Mouse (Mus musculus): ENCODE measurements around the gene Gnai3. TPM values are rescaled to one million over a fixed set of nuclear protein-coding genes. Genes with fewer than 3 reads are reported as not detected.
A peak's percentile ranks its signal among the peaks of the same experiment; 100 is the strongest.

Gnai3 gene
- total RNA-seq, 2 experiments from 2014 or later, result 9.7 to 11.3 TPM

- intact Hi-C loops (cut with DNase I), result loop anchor here (10.0 kb wide), 1 partner anchor 219 kb away; the partner anchor contains the start of gene Psrc1
- DNase-seq, result no peak
Measured at GRCm38 (mm10) chr3:108165532-108166315, 19.8 kb upstream of the Gnai3 start.

GRCm38 (mm10) chr3:108164807-108165206 is 18.9 kb upstream of the Gnai3 start:
- intact Hi-C loops (cut with DNase I), result loop anchor here (1.0 to 10.0 kb wide), 2 partner anchors 39 to 220 kb away; partner anchors contain the start of gene Psrc1
- peak; percentile 71 to 82 for DNase-seq

GRCm38 (mm10) chr3:108164091-108164490 is 18.1 kb upstream of the Gnai3 start:
- DNase-seq, result no peak
- intact Hi-C loops (cut with DNase I), result loop anchor here (1.0 to 10.0 kb wide), 2 partner anchors 40 to 221 kb away; partner anchors contain the start of gene Psrc1

- DNase-seq, result no peak
- intact Hi-C loops (cut with DNase I), result no loop called here
Measured at GRCm38 (mm10) chr3:108158383-108159037, 12.6 kb upstream of the Gnai3 start.

- intact Hi-C loops (cut with DNase I), result loop anchor here (5.0 kb wide), 1 partner anchor 202 kb away; no protein-coding TSS in a partner anchor
Measured at GRCm38 (mm10) chr3:108154656-108155055, 8.7 kb upstream of the Gnai3 start, which contains the start of gene Gpr61. Gene Gpr61, minus strand, starts transcription at chr3:108154882.

GRCm38 (mm10) chr3:108152290-108152689 is 6.3 kb upstream of the Gnai3 start:
- intact Hi-C loops (cut with DNase I), result loop anchor here (5.0 kb wide), 1 partner anchor 200 kb away; no protein-coding TSS in a partner anchor
- DNase-seq, result no peak

More at GRCm38 (mm10) chr3:108154656-108155055, 8.7 kb upstream of the Gnai3 start, which contains the start of gene Gpr61:
- no peak for DNase-seq

GRCm38 (mm10) chr3:108147386-108148235 is 1.7 kb upstream of the Gnai3 start:
- intact Hi-C loops (cut with DNase I), result loop anchor here (10.0 kb wide), 1 partner anchor 213 kb away; the partner anchor contains the start of gene Gstm7
- peak; percentile 82 to 86 for DNase-seq

- intact Hi-C loops (cut with DNase I), result loop anchor here (10.0 kb wide), 1 partner anchor 212 kb away; the partner anchor contains the start of gene Gstm7
- DNase-seq, result no peak
Measured at GRCm38 (mm10) chr3:108146671-108147070, 725 bp upstream of the Gnai3 start.

- intact Hi-C loops (cut with DNase I), result loop anchor here (10.0 kb wide), 1 partner anchor 206 kb away; the partner anchor contains the start of gene Gstm7
- no peak for DNase-seq
Measured at GRCm38 (mm10) chr3:108140786-108141185, 5.2 kb downstream of the Gnai3 start.

GRCm38 (mm10) chr3:108139113-108139512 is 6.8 kb downstream of the Gnai3 start:
- no peak for DNase-seq
- intact Hi-C loops (cut with DNase I), result no loop called here

- intact Hi-C loops (cut with DNase I), result no loop called here
- no peak for DNase-seq
Measured at GRCm38 (mm10) chr3:108134701-108135100, 11.2 kb downstream of the Gnai3 start.

GRCm38 (mm10) chr3:108132484-108132883 is 13.5 kb downstream of the Gnai3 start:
- intact Hi-C loops (cut with DNase I), result no loop called here
- no peak for DNase-seq

GRCm38 (mm10) chr3:108131821-108132220 is 14.1 kb downstream of the Gnai3 start:
- intact Hi-C loops (cut with DNase I), result no loop called here

GRCm38 (mm10) chr3:108131216-108131615 is 14.7 kb downstream of the Gnai3 start:
- intact Hi-C loops (cut with DNase I), result no loop called here
- no peak for DNase-seq

More at GRCm38 (mm10) chr3:108131821-108132220, 14.1 kb downstream of the Gnai3 start:
- no peak for DNase-seq

GRCm38 (mm10) chr3:108129804-108130203 is 16.1 kb downstream of the Gnai3 start:
- DNase-seq, result no peak
- intact Hi-C loops (cut with DNase I), result no loop called here

- intact Hi-C loops (cut with DNase I), result no loop called here
- no peak for DNase-seq
Measured at GRCm38 (mm10) chr3:108129367-108129766, 16.6 kb downstream of the Gnai3 start.

GRCm38 (mm10) chr3:108128520-108128919 is 17.4 kb downstream of the Gnai3 start:
- no peak for DNase-seq
- intact Hi-C loops (cut with DNase I), result no loop called here

- DNase-seq, result no peak
- intact Hi-C loops (cut with DNase I), result no loop called here
Measured at GRCm38 (mm10) chr3:108126327-108126726, 19.6 kb downstream of the Gnai3 start.

GRCm38 (mm10) chr3:108124131-108124530 is 21.8 kb downstream of the Gnai3 start:
- intact Hi-C loops (cut with DNase I), result no loop called here
- DNase-seq, result no peak

GRCm38 (mm10) chr3:108123242-108123641 is 22.7 kb downstream of the Gnai3 start:
- no peak for DNase-seq
- intact Hi-C loops (cut with DNase I), result no loop called here

All from gastrocnemius, postnatal 36 days (tissue).